21 mouse cellular contexts compared by ENCODE assay signal in the genomic region with DNA sequence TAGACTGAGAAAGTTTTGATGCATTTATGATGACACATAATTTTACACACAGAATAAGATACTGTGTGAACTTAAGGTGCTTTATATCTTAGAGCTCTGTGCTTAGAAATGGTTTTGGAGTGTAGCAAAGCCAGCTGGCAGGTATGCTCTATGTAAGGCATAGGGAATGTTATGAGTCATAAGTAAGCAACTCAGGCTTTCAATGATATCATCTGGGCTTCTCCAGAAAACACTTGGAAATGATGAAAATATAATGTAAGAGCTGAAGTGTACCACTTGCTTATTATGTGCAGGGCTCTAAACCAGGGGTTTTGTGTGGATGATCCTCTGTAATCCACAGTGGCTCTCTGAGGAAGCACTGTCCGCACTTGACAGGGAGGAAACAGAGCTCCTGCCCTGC.
DNase-seq lines count a peak whose midpoint lies in the region; ATAC-seq and TF ChIP-seq lines count a peak whose summit lies in the region.
"Had no signal": no experiment of that assay in that cellular context is flagged by ENCODE, and none has a peak within 500 bp of the region (broad histone marks: within the 10 kb centered on the region; RNA-seq: fewer than 3 reads in every experiment).

No protein-coding gene starts in this region.

- peak overlapping the region; percentile 9; the same call in 1 of the 2 replicates for H3K27ac ChIP-seq in embryonic fibroblast, embryonic 13.5 days (ENCODE audit: insufficient read depth, low read length)
- H3K27ac ChIP-seq: embryonic facial prominence, embryonic 15.5 days; forebrain, embryonic 15.5 days; heart, adult 2 months; heart, embryonic 15.5 days; hindbrain, embryonic 10.5 days; hindbrain, embryonic 14.5 days; intestine, embryonic 15.5 days had no signal

- H3K4me1 ChIP-seq in embryonic fibroblast, embryonic 13.5 days (ENCODE audit: control insufficient read depth, insufficient read depth, low read length): peaks cover 2% of the 10 kb centered on the region
- H3K4me1 ChIP-seq: embryonic facial prominence, embryonic 15.5 days; forebrain, embryonic 15.5 days; heart, embryonic 15.5 days; hindbrain, embryonic 10.5 days; intestine, embryonic 15.5 days had no signal

- ATAC-seq in frontal cortex, adult (ENCODE audit: low TSS enrichment): peak; percentile 82
- ATAC-seq: forebrain, embryonic 15.5 days; intestine, embryonic 15.5 days had no signal

- no peak for DNase-seq in frontal cortex, postnatal 10 days (ENCODE audit: low spot score in 2 of 2)
- DNase-seq in right cerebral cortex, adult 18-20 months: peak; percentile 3
- DNase-seq in right cerebral cortex, postnatal 4 days: no peak
- peak; percentile 52 for DNase-seq in 3T3-L1 (ENCODE audit: low read depth, low spot score)
- no peak for DNase-seq in heart, postnatal 4 days
- DNase-seq in retina, embryonic 14.5 days (ENCODE audit: low spot score): no peak
- DNase-seq: adrenal gland, postnatal 14 days; cerebellum, adult 18-20 months; cerebellum, adult 9-11 months; cerebellum, postnatal 36 days; gastrocnemius, postnatal 10 days; heart, adult 2 months; heart, postnatal 14 days had no signal

- no peak for TF ChIP-seq CTCF in embryonic fibroblast, embryonic 13.5 days (IDR thresholded peaks at IDR 0.05; ENCODE audit: borderline replicate concordance, insufficient read depth, low read length)

- TF ChIP-seq POLR2A in embryonic fibroblast, embryonic 13.5 days (IDR thresholded peaks at IDR 0.05; ENCODE audit: low read depth, low read length): no peak

- H3K4me3 ChIP-seq in embryonic fibroblast, embryonic 13.5 days (ENCODE audit: insufficient read depth, low read length): no peak overlapping the region
- H3K4me3 ChIP-seq: embryonic facial prominence, embryonic 15.5 days; forebrain, embryonic 15.5 days; heart, adult 2 months; heart, embryonic 15.5 days; hindbrain, embryonic 10.5 days; intestine, embryonic 15.5 days had no signal

Comparison
In these comparisons a context has a peak if more than half of its experiments do, and no peak if none do; other contexts are left out.
1. DNase-seq: peak in right cerebral cortex, adult 18-20 months (single experiment) and 3T3-L1 (single experiment); none in frontal cortex, postnatal 10 days (0 of 2), right cerebral cortex, postnatal 4 days (single experiment), heart, postnatal 4 days (single experiment) and retina, embryonic 14.5 days (single experiment).